Mouse (Mus musculus) limb, embryonic 14.5 days (tissue): ENCODE results near the gene Cog6. TPM values are rescaled to one million over a fixed set of nuclear protein-coding genes. Genes with fewer than 3 reads are reported as not detected.
A peak's percentile ranks its signal among the peaks of the same experiment; 100 is the strongest.

ENCODE experiments used
- ATAC-seq: fragments of 200-750 bp; cut with Nextera tagmentation; 2 replicates; pipeline ENCODE4 v1.8.0; 2017; ENCODE audit warnings: low read depth, moderate number of reproducible peaks, moderate TSS enrichment; ENCODE audit not compliant: low FRiP score
- DNase-seq: peaks from one replicate; pipeline ENCODE4 v3.0.0-alpha.2; 2015; ENCODE audit warnings: low spot score
- H3K27ac ChIP-seq: fragments of 300-500 bp; sonication (generic); replicated peaks from 2 replicates; pipeline ENCODE4 v1.5.1; 2014; ENCODE audit warnings: low read depth, mild to moderate bottlenecking, low read length, moderate library complexity, mixed read lengths
- H3K27me3 ChIP-seq: fragments of 300-500 bp; sonication (generic); 2 replicates; pipeline ENCODE4 v1.6.1; 2014; ENCODE audit warnings: low read length, mixed read lengths; ENCODE audit not compliant: control insufficient read depth, insufficient read depth
- H3K36me3 ChIP-seq: fragments of 300-500 bp; sonication (generic); 2 replicates; pipeline ENCODE4 v1.6.1; 2014; ENCODE audit warnings: mild to moderate bottlenecking, low read length, moderate library complexity, mixed read lengths; ENCODE audit not compliant: control insufficient read depth, insufficient read depth
- H3K4me1 ChIP-seq: fragments of 300-500 bp; sonication (generic); 2 replicates; pipeline ENCODE4 v1.6.1; 2014; ENCODE audit warnings: antibody characterized with exemption, low read length, mixed read lengths; ENCODE audit not compliant: control insufficient read depth, insufficient read depth
- H3K4me2 ChIP-seq: fragments of 300-500 bp; sonication (generic); replicated peaks from 2 replicates; pipeline ENCODE4 v1.6.1; 2014; ENCODE audit warnings: low read depth, mild to moderate bottlenecking, low read length, moderate library complexity; ENCODE audit not compliant: severe bottlenecking
- H3K4me3 ChIP-seq: fragments of 300-500 bp; sonication (generic); replicated peaks from 2 replicates; pipeline ENCODE4 v1.5.1; 2014; ENCODE audit warnings: low read length
- H3K9ac ChIP-seq: fragments of 300-500 bp; sonication (generic); 2 replicates; pipeline ENCODE4 v1.6.1; 2014; ENCODE audit warnings: mild to moderate bottlenecking, low read depth, low read length, moderate library complexity; ENCODE audit not compliant: severe bottlenecking
- H3K9me3 ChIP-seq: fragments of 300-500 bp; sonication (generic); 2 replicates; pipeline ENCODE4 v1.6.1; 2016; ENCODE audit warnings: low read length; ENCODE audit not compliant: control insufficient read depth
- POLR2A ChIP-seq: fragments of 200-500 bp; IDR thresholded peaks from 2 replicates; pipeline ENCODE4 v1.8.0; 2012; ENCODE audit warnings: inconsistent platforms, mild to moderate bottlenecking, moderate library complexity, borderline replicate concordance; ENCODE audit not compliant: insufficient read depth, insufficient read length; ENCODE audit errors: extremely low read depth
- WGBS: fragments of 180-500 bp; shearing (Covaris S2); extraction: QIAGEN DNeasy Blood & Tissue Kit; methylation state at CpG from one replicate; pipeline ENCODE4 v1.1.7; 2014; 5-methylcytosine and 5-hydroxymethylcytosine counted together
- polyA plus RNA-seq, 2 experiments: library from polyadenylated mRNA; depleted of rRNA in 1 of 2; stranded (reverse) in 1 of 2; unstranded in 1 of 2; fragments of >200 nt; fragmentation: Nextera tagmentation in 1 of 2; extraction: Ambion mirVana in 1 of 2; gene quantifications; 2 replicates each; pipeline versions ENCODE4 v1.2.1 to v1.2.3; 2012 to 2014

Gene Cog6
- polyA plus RNA-seq, 2 experiments = 41.3 to 52.8 TPM

DNA sequence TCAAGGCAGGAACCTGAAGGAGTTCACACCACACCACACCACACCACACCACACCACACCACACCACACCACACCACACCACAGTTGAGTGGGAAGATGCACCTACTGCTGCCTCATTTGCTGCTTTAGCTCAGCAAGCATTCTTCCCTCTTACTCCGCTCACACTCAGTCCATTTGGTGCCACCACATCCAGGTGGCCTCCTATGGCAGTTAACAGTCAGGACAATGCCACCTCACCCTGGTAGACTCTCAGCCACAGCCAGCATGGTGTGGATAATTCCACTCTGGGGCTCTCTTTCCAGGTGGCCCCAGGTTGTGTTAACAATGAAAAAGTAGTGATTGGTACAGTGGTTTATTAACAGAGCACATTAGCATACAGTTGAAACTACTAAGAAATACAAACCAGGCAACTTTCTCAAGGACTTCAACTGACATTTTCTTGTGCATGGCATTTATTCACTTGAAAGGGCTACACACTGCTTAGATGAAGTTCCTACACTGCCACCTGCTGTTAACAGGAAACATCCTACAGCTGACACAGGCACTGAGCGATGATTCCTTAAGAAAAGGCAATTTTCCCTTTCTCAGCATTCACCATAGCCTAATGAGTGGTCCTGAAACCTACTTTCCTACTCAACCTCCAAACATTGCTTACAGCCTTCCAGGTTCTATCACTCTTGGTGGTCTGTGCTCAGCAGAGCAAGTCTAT, 12.5 kb downstream of the Cog6 start:
- Histone ChIP-seq H3K27me3 (no peaks in the 10 kb centered on the region), H3K4me2 (no peak overlapping the region), H3K9ac (no peak overlapping the region), H3K9me3 (no peaks in the 10 kb centered on the region), H3K27ac (no peak overlapping the region), H3K4me1 (no peaks in the 10 kb centered on the region), H3K36me3 (peaks cover 71% of the 10 kb centered on the region), H3K4me3 (no peak overlapping the region)
- DNase-seq (peak; percentile 72), ATAC-seq (no peak)
- 65% methylated on average over 2 of the region's 2 CpGs for WGBS
- no peak for TF ChIP-seq POLR2A

GRCm38 (mm10) chr3:53002076-53002475, 15.0 kb downstream of the Cog6 start:
- Histone ChIP-seq H3K9me3 (no peaks in the 10 kb centered on the region), H3K4me2 (no peak overlapping the region), H3K9ac (no peak overlapping the region), H3K4me1 (no peaks in the 10 kb centered on the region), H3K27ac (no peak overlapping the region), H3K4me3 (no peak overlapping the region), H3K27me3 (no peaks in the 10 kb centered on the region), H3K36me3 (peaks cover 73% of the 10 kb centered on the region)
- DNase-seq = peak; percentile 25
- 40% methylated on average over 6 of the region's 6 CpGs for WGBS
- ATAC-seq = no peak
- no peak for TF ChIP-seq POLR2A

- DNase-seq (no peak), ATAC-seq (no peak)
- TF ChIP-seq POLR2A = no peak
- peaks cover 75% of the 10 kb centered on the region for H3K36me3 ChIP-seq
- H3K4me3 ChIP-seq = no peak overlapping the region
- no peaks in the 10 kb centered on the region for H3K4me1 ChIP-seq
- no peaks in the 10 kb centered on the region for H3K9me3 ChIP-seq
- 66% methylated on average over 3 of the region's 3 CpGs for WGBS
- no peak overlapping the region for H3K4me2 ChIP-seq
- no peaks in the 10 kb centered on the region for H3K27me3 ChIP-seq
- no peak overlapping the region for H3K9ac ChIP-seq
- H3K27ac ChIP-seq = no peak overlapping the region
These were observed 17.0 kb downstream of the Cog6 start for GRCm38 (mm10) chr3:52999996-53000395.

GRCm38 (mm10) chr3:52999016-52999744, 17.9 kb downstream of the Cog6 start:
- Histone ChIP-seq H3K27me3 (no peaks in the 10 kb centered on the region), H3K9me3 (no peaks in the 10 kb centered on the region), H3K36me3 (peaks cover 70% of the 10 kb centered on the region), H3K27ac (no peak overlapping the region), H3K4me1 (no peaks in the 10 kb centered on the region), H3K4me3 (no peak overlapping the region), H3K4me2 (no peak overlapping the region), H3K9ac (no peak overlapping the region)
- ATAC-seq = no peak
- no peak for DNase-seq
- 53% methylated on average over 15 of the region's 15 CpGs for WGBS
- TF ChIP-seq POLR2A = no peak

DNA sequence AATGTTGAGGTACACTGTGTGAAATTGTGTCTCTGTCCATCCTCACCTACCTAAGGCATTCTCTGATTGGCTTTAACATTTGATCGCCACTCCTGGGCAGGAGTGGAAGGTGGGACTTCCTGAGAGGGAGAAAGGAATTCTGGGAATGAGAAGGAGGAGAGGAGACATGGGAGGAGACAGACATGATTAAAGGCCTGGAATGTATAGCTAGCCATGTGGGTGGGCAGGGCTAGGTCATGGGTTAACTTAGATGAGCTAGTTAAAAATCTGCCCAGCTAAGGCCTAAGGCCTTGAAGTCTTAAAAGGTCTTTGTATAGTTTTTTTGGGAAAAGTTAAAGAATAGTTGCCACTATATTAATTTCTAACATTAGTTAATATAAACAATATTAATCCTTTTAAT, 19.7 kb downstream of the Cog6 start:
- TF ChIP-seq POLR2A = no peak
- Histone ChIP-seq H3K4me3 (no peak overlapping the region), H3K4me2 (no peak overlapping the region), H3K36me3 (peaks cover 73% of the 10 kb centered on the region), H3K27ac (no peak overlapping the region), H3K27me3 (no peaks in the 10 kb centered on the region), H3K4me1 (no peaks in the 10 kb centered on the region), H3K9ac (no peak overlapping the region), H3K9me3 (no peaks in the 10 kb centered on the region)
- ATAC-seq (no peak), DNase-seq (no peak)
- 74% methylated on average over 1 of the region's 1 CpGs for WGBS
